Mouse (Mus musculus) embryo, embryonic 10 days (tissue): ENCODE results near the gene Ctbs.
A peak's percentile ranks its signal among the peaks of the same experiment; 100 is the strongest.

ENCODE experiments used
- DNase-seq: peaks from one replicate; pipeline ENCODE4 v3.0.0-alpha.2; 2015; ENCODE audit warnings: low spot score

Gene Ctbs

GRCm38 (mm10) chr3:146498989-146499388 lies 49.4 kb downstream of the Ctbs start:
- DNase-seq, result peak; percentile 17

- peak; percentile 84 for DNase-seq
Observed at GRCm38 (mm10) chr3:146499431-146500002, 49.9 kb downstream of the Ctbs start, which contains the start of the genes Spata1 and Gng5. TSS of gene Spata1 (minus strand) at chr3:146499753. TSS of gene Gng5 (plus strand) at chr3:146499807.

GRCm38 (mm10) chr3:146500003-146500809 lies 50.6 kb downstream of the Ctbs start:
- DNase-seq, result peak; percentile 73

- peak; percentile 11 for DNase-seq
Observed at GRCm38 (mm10) chr3:146500810-146501201, 51.2 kb downstream of the Ctbs start.

GRCm38 (mm10) chr3:146501601-146502123 lies 52.1 kb downstream of the Ctbs start:
- DNase-seq, result peak; percentile 7

- peak; percentile 5 for DNase-seq
Observed at GRCm38 (mm10) chr3:146506711-146507110, 57.1 kb downstream of the Ctbs start.
